Mouse (Mus musculus) heart, adult 2 months (tissue): Measurements from ENCODE around the gene Gas1. TPM values are rescaled to one million over a fixed set of nuclear protein-coding genes. Genes with fewer than 3 reads are reported as not detected.

Source experiments
- DNase-seq, 2 experiments: peaks; one replicate each; pipeline ENCODE4 v3.0.0; 2021
- H3K27ac ChIP-seq: fragments of 200-600 bp; 2 replicates; pipeline ENCODE4 v1.8.1; 2022
- H3K27me3 ChIP-seq: fragments of 200-500 bp; 2 replicates; pipeline ENCODE4 v1.6.1; 2012; ENCODE audit warnings: mild to moderate bottlenecking, low read length, inconsistent platforms, mixed read lengths; ENCODE audit not compliant: control insufficient read depth, insufficient read depth
- H3K36me3 ChIP-seq: fragments of 200-500 bp; 2 replicates; pipeline ENCODE4 v1.6.1; 2012; ENCODE audit warnings: low read length, inconsistent platforms; ENCODE audit not compliant: control insufficient read depth, insufficient read depth
- H3K4me1 ChIP-seq: fragments of 200-500 bp; 2 replicates; pipeline ENCODE4 v1.6.1; 2011; ENCODE audit warnings: low read length; ENCODE audit not compliant: control insufficient read depth, insufficient read depth
- H3K4me3 ChIP-seq: fragments of 200-600 bp; 2 replicates; pipeline ENCODE4 v1.8.1; 2022
- H3K79me2 ChIP-seq: fragments of 200-500 bp; replicated peaks from 2 replicates; pipeline ENCODE4 v1.6.1; 2012; ENCODE audit warnings: mild to moderate bottlenecking, inconsistent platforms, low read length, moderate library complexity, mixed read lengths; ENCODE audit not compliant: control insufficient read depth, insufficient read depth
- H3K9ac ChIP-seq: fragments of 200-500 bp; 2 replicates; pipeline ENCODE4 v1.6.1; 2012; ENCODE audit warnings: low read depth, mild to moderate bottlenecking, control low read depth, inconsistent platforms, low read length, mixed read lengths
- CTCF ChIP-seq: fragments of 200-600 bp; IDR thresholded peaks from 2 replicates; pipeline ENCODE4 v1.8.1; 2022; ENCODE audit warnings: antibody characterized with exemption, mild to moderate bottlenecking, moderate library complexity
- EP300 ChIP-seq: fragments of 200-500 bp; IDR thresholded peaks from 2 replicates; pipeline ENCODE4 v1.6.1; 2011; ENCODE audit warnings: low read depth, low read length, control low read depth; ENCODE audit not compliant: insufficient read depth
- POLR2A ChIP-seq: fragments of 200-500 bp; IDR thresholded peaks from 2 replicates; pipeline ENCODE4 v1.6.1; 2011; ENCODE audit warnings: mild to moderate bottlenecking, low read depth, low read length, control low read depth; ENCODE audit not compliant: insufficient read depth
- WGBS: fragments of 180-500 bp; shearing (Covaris S2); methylation state at CpG from one replicate; pipeline ENCODE4 v1.1.7; 2018; 5-methylcytosine and 5-hydroxymethylcytosine counted together
- intact Hi-C: fragments of 180-260 bp; cut with DNase I; formaldehyde crosslinking; loops from one replicate; pipeline ENCODE4 v1.15.1; 2025
- polyA plus RNA-seq: library from polyadenylated mRNA; depleted of rRNA; stranded (reverse); fragments of >200 nt; gene quantifications from 2 replicates; pipeline ENCODE4 v1.2.3, GENCODE M21; 2012
- total RNA-seq, 2 experiments: library from RNA; stranded (reverse); gene quantifications; 2 replicates each; pipeline ENCODE4 v1.2.3; 2021

Gene Gas1
- total and polyA plus RNA-seq, 3 experiments: 18.8 to 26.4 (median 26.3) TPM

DNA sequence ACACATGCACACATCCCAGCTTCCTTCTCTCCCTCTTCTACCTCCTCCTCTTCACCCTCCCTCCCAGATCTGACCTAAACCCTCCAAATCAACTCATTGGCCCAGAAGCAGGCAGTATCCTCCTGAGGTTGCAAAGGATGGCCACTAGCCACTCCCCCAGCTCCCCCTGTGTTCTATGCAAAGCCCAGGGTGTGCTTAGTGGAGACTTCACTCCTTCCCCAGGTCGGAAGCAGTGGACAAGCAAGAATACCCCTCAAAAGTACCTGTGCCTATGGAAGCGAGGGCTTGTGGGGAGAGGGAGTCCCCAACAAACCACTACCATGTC lies 29.3 kb downstream of the Gas1 start:
- no peak overlapping the region for H3K4me3 ChIP-seq
- no peaks in the 10 kb centered on the region for H3K4me1 ChIP-seq
- no peaks in the 10 kb centered on the region for H3K36me3 ChIP-seq
- WGBS: 87% methylated on average over 2 of the region's 2 CpGs
- no peak for DNase-seq
- H3K27me3 ChIP-seq: 0 out of 2 replicates have a peak, but pooled peaks cover 2% of the 10 kb centered on the region
- TF ChIP-seq EP300 (no peak), POLR2A (no peak), CTCF (no peak)
- intact Hi-C loops: no loop called here
- H3K9ac ChIP-seq: no peak overlapping the region
- H3K27ac ChIP-seq: no peak overlapping the region
- H3K79me2 ChIP-seq: no peaks in the 10 kb centered on the region

DNA sequence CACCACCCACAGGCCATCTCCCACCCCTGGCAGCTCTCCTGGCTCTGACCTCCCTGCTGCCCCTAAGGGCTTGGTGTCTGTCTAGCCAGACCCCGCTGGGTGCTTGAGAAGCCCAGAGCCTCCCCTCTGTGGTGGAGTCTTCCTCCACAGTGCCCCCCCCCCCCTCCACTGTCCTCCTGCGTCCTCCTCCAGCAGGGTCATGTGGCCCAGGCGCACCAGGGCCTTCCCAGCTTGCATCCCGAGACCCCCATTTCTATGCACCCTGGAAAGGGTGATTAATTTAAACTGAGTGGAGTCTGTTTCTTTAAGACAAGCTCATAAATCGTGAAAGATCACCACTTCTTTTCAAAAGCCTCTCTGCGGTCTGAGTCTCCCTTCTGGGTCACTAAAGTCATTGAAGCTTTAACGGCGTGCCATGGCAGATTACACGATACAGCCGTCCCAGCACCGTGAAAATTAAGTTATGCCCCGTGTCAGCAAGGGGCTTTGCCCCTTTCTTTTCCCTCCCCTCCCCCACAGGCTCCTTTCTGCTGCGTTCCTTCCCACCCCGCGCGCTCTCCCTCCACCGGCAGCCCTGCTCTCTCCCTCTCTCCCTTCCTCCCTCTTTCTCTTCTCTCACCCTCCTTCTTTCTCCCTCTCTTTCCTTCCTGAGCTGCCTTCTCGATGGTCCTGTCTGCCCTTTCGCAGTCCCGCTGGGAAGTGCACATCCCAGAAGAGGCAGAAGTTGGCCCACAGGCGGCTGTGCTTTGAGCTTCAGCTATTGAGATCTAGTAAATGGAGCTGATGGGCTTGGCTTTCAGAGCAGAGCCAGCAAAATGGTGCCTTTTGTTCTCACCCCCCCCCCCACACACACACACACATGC lies 29.9 kb downstream of the Gas1 start:
- TF ChIP-seq EP300 (no peak), POLR2A (no peak), CTCF (no peak)
- 11% methylated on average over 21 of the region's 21 CpGs for WGBS
- Histone ChIP-seq H3K27ac (no peak overlapping the region), H3K27me3 (0 out of 2 replicates have a peak, but pooled peaks cover 2% of the 10 kb centered on the region), H3K36me3 (no peaks in the 10 kb centered on the region), H3K79me2 (no peaks in the 10 kb centered on the region), H3K4me1 (no peaks in the 10 kb centered on the region), H3K9ac (no peak overlapping the region; the same call in 1 of the 2 replicates), H3K4me3 (peak overlapping the region; percentile 18; the same call in 1 of the 2 replicates)
- DNase-seq: no peak
- intact Hi-C loops: no loop called here

- H3K27me3 ChIP-seq: 0 out of 2 replicates have a peak, but pooled peaks cover 2% of the 10 kb centered on the region
- no peaks in the 10 kb centered on the region for H3K4me1 ChIP-seq
- WGBS: 80% methylated on average over 3 of the region's 3 CpGs
- H3K4me3 ChIP-seq: no peak overlapping the region
- no peak for DNase-seq
- no peak overlapping the region for H3K27ac ChIP-seq
- no peaks in the 10 kb centered on the region for H3K36me3 ChIP-seq
- TF ChIP-seq POLR2A (no peak), CTCF (no peak), EP300 (no peak)
- no peak overlapping the region for H3K9ac ChIP-seq
- intact Hi-C loops: no loop called here
- no peaks in the 10 kb centered on the region for H3K79me2 ChIP-seq
Measured at GRCm38 (mm10) chr13:60146231-60146630, 30.9 kb downstream of the Gas1 start.

- WGBS: 91% methylated on average over 4 of the region's 4 CpGs
Measured at GRCm38 (mm10) chr13:60136962-60137361, 40.2 kb downstream of the Gas1 start.

GRCm38 (mm10) chr13:60134439-60134799 lies 42.7 kb downstream of the Gas1 start:
- TF ChIP-seq CTCF: no peak
- Histone ChIP-seq H3K9ac (no peak overlapping the region), H3K79me2 (no peaks in the 10 kb centered on the region), H3K27me3 (no peaks in the 10 kb centered on the region), H3K4me3 (no peak overlapping the region), H3K36me3 (no peaks in the 10 kb centered on the region), H3K4me1 (no peaks in the 10 kb centered on the region), H3K27ac (no peak overlapping the region)
- intact Hi-C loops: no loop called here
- no peak for DNase-seq
- 93% methylated on average over 5 of the region's 5 CpGs for WGBS

More at GRCm38 (mm10) chr13:60136962-60137361, 40.2 kb downstream of the Gas1 start:
- Histone ChIP-seq H3K4me3 (no peak overlapping the region), H3K27me3 (no peaks in the 10 kb centered on the region), H3K36me3 (no peaks in the 10 kb centered on the region), H3K4me1 (no peaks in the 10 kb centered on the region), H3K9ac (no peak overlapping the region), H3K27ac (no peak overlapping the region), H3K79me2 (no peaks in the 10 kb centered on the region)
- DNase-seq: no peak
- intact Hi-C loops: no loop called here
- TF ChIP-seq POLR2A: no peak
- no peak for TF ChIP-seq CTCF
- TF ChIP-seq EP300: no peak

DNA sequence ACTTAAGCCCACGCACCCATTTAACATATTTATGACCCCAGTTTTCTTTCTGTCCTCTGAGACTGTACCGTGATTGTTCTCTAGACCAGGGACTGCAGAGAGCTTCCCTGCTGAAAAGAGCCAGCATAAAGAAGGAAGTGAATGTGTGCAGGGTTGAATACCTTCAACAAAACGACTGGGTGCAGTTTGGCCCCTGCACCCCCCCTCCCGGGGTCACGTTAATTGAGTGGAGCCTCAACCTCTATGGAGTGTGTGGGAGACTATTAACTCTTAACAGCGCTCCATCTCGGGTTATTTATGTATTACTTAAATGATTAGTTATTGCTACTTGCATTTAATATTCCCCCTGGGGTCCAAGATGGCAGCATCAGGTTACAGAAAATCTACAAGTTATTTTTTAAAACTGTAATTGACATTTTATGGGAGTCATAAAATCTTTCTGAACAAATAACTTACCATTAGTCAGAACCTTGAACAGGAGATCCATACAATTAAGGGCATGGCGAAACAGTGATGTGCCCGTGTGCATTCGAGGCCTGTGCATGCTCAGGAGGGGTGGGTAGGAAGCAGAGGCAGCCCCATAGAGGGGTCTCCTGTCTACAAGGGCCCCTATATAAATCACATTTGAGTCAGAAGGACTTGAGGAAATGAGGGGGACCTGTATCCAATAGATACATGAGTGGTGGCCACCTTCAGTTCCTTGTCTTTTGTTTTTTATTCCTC lies 43.3 kb downstream of the Gas1 start:
- TF ChIP-seq EP300: no peak
- no peak for TF ChIP-seq CTCF
- no peak for TF ChIP-seq POLR2A
- intact Hi-C loops: no loop called here
- Histone ChIP-seq H3K27ac (no peak overlapping the region), H3K9ac (no peak overlapping the region), H3K36me3 (no peaks in the 10 kb centered on the region), H3K4me3 (no peak overlapping the region), H3K79me2 (no peaks in the 10 kb centered on the region), H3K27me3 (no peaks in the 10 kb centered on the region), H3K4me1 (no peaks in the 10 kb centered on the region)
- 70% methylated on average over 10 of the region's 10 CpGs for WGBS
- DNase-seq: no peak
